Mouse (Mus musculus) ES-Bruce4 (cell line): Measurements from ENCODE around the gene Hist2h3b. TPM values are rescaled to one million over a fixed set of nuclear protein-coding genes. Genes with fewer than 3 reads are reported as not detected.
A peak's percentile ranks its signal among the peaks of the same experiment; 100 is the strongest.
"Not testable (repeated sequence)": the region's sequence is repeated elsewhere in the genome, so short reads cannot be mapped to it uniquely, and the experiment has no call there.

ENCODE experiments used
- H3K27ac ChIP-seq: 2 replicates; pipeline ENCODE4 v1.5.1; 2012; ENCODE audit warnings: low read length, inconsistent platforms; ENCODE audit not compliant: insufficient read depth
- H3K27me3 ChIP-seq: 2 replicates; pipeline ENCODE4 v1.6.1; 2012; ENCODE audit warnings: mild to moderate bottlenecking, low read length, inconsistent platforms; ENCODE audit not compliant: control insufficient read depth, poor library complexity, insufficient read depth, severe bottlenecking
- H3K36me3 ChIP-seq: 2 replicates; pipeline ENCODE4 v1.6.1; 2012; ENCODE audit warnings: inconsistent platforms, mild to moderate bottlenecking, low read length, moderate library complexity; ENCODE audit not compliant: control insufficient read depth, poor library complexity, insufficient read depth, severe bottlenecking
- H3K4me1 ChIP-seq: one replicate; pipeline ENCODE4 v1.8.1; 2011; ENCODE audit warnings: low read length; ENCODE audit not compliant: control insufficient read depth, insufficient read depth
- H3K4me3 ChIP-seq: 2 replicates; pipeline ENCODE4 v1.5.1; 2011; ENCODE audit warnings: low read depth, mild to moderate bottlenecking, low read length
- H3K9ac ChIP-seq: 2 replicates; pipeline ENCODE4 v1.6.1; 2012; ENCODE audit warnings: low read depth, mild to moderate bottlenecking, inconsistent platforms; ENCODE audit not compliant: poor library complexity, severe bottlenecking
- H3K9me3 ChIP-seq: replicated peaks from 2 replicates; pipeline ENCODE4 v1.6.1; 2012; ENCODE audit warnings: mild to moderate bottlenecking, low read length, inconsistent platforms; ENCODE audit not compliant: control insufficient read depth, poor library complexity, insufficient read depth, severe bottlenecking
- CTCF ChIP-seq: IDR thresholded peaks from one replicate; pipeline ENCODE4 v1.8.1; 2011; ENCODE audit warnings: low read depth, low read length
- EP300 ChIP-seq: IDR thresholded peaks from 2 replicates; pipeline ENCODE4 v1.6.1; 2011; ENCODE audit warnings: low read depth, low read length; ENCODE audit not compliant: insufficient read depth
- POLR2A ChIP-seq: IDR thresholded peaks from one replicate; pipeline ENCODE4 v1.8.1; 2011; ENCODE audit warnings: low read length; ENCODE audit not compliant: insufficient read depth
- polyA plus RNA-seq: library from polyadenylated mRNA; stranded (reverse); fragments of >200 nt; gene quantifications from 2 replicates; pipeline ENCODE4 v1.2.4, GENCODE M21; 2011; ENCODE audit warnings: low read depth; ENCODE audit not compliant: missing spikeins, insufficient read depth, insufficient read length

Gene Hist2h3b
- polyA plus RNA-seq: 7.7 and 11.1 TPM in 2 replicates

GRCm38 (mm10) chr3:96268051-96268775, at the start of gene Hist2h3b:
Hist2h3b (plus strand) TSS chr3:96268654.
- Histone ChIP-seq H3K4me3 (peak within 1 kb of the TSS; percentile 96), H3K9ac (peak within 1 kb of the TSS; percentile 98), H3K9me3 (no peaks in the 10 kb centered on the region), H3K27ac (peak within 1 kb of the TSS; percentile 100), H3K4me1 (no peaks in the 10 kb centered on the region), H3K27me3 (no peaks in the 10 kb centered on the region), H3K36me3 (no peaks in the 10 kb centered on the region)
- TF ChIP-seq POLR2A (peak; percentile 78), EP300 (no peak), CTCF (no peak)

DNA sequence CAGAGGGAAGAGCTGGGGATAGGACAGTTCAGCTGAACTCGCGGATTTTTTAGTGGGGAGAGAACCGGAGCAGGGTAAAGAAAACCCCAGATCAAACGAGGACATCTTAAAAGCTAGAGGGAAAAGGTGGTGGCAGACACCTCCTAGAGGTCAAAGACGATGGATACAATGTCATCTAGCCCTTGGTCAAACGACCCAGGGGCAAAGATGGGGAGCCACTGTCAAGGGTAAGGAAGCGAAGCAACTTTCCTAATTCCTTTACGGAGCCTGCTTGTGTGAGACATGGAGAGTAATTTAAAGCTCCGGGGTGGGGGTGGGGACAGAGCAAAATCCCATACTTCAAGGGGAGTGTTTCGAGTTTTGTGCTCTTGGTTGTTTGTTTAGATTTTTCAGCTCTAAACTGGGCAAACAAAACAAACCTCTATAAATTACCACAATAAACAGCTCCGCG, 49.2 kb upstream of the Hist2h3b start:
- H3K4me1 ChIP-seq: no peaks in the 10 kb centered on the region
- H3K27me3 ChIP-seq: no peaks in the 10 kb centered on the region
- peak overlapping the region; percentile 97 for H3K9ac ChIP-seq
- peak overlapping the region; percentile 98 for H3K27ac ChIP-seq
- TF ChIP-seq CTCF (no peak), EP300 (no peak), POLR2A (no peak)
- no peaks in the 10 kb centered on the region for H3K9me3 ChIP-seq
- H3K4me3 ChIP-seq: peak overlapping the region; percentile 76
- H3K36me3 ChIP-seq: no peaks in the 10 kb centered on the region

DNA sequence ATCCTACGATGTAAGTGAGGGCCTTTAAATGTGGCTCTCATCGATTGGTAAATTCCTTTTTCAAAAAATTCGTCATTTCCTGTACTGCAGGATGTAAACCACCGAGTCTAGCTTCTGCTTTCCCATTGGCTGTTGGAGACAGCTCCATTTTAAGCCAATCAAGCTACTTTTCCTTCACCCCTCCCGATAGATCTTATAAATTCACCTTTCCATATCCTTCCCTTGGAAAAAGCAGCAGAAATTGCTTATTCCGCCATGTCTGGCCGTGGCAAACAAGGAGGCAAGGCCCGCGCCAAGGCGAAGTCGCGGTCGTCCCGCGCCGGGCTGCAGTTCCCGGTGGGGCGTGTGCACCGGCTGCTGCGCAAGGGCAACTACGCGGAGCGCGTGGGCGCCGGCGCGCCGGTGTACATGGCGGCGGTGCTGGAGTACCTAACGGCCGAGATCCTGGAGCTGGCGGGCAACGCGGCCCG, 48.8 kb upstream of the Hist2h3b start, which contains the start of the genes Bola1 and Hist2h2ab:
Bola1 (minus strand) TSS at position 49 of the 470 bp plus-strand sequence.
Hist2h2ab (plus strand) TSS at position 205 of the 470 bp plus-strand sequence.
- Histone ChIP-seq H3K27ac (peak within 1 kb of the TSS; percentile 98), H3K9me3 (no peaks in the 10 kb centered on the region), H3K27me3 (no peaks in the 10 kb centered on the region), H3K4me1 (no peaks in the 10 kb centered on the region), H3K36me3 (no peaks in the 10 kb centered on the region), H3K9ac (peak within 1 kb of the TSS; percentile 97), H3K4me3 (peak within 1 kb of the TSS; percentile 89)
- TF ChIP-seq POLR2A (no peak), CTCF (no peak), EP300 (no peak)

DNA sequence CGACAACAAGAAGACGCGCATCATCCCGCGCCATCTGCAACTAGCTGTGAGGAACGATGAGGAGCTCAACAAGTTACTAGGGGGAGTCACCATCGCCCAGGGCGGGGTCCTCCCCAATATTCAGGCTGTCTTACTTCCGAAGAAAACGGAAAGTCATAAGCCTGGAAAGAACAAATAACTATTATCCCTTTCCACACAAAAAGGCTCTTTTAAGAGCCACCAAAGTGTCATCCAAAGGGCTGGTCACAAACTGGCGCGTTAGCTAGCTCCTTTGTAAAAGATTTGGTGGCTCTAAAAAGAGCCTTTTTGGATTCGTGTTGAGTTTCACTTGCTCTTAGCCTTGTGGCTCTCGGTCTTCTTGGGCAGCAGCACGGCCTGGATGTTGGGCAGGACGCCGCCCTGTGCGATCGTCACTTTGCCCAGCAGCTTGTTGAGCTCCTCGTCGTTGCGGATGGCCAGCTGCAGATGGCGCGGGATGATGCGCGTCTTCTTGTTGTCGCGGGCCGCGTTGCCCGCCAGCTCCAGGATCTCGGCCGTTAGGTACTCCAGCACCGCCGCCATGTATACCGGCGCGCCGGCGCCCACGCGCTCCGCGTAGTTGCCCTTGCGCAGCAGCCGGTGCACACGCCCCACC, 48.2 kb upstream of the Hist2h3b start:
- Histone ChIP-seq H3K27ac (peak overlapping the region; percentile 98), H3K4me3 (peak overlapping the region; percentile 89), H3K9ac (peak overlapping the region; percentile 97)
- H3K9me3 ChIP-seq, H3K27me3 ChIP-seq, H3K4me1 ChIP-seq, H3K36me3 ChIP-seq: not testable (repeated sequence)

GRCm38 (mm10) chr3:96220765-96221639, 47.5 kb upstream of the Hist2h3b start, which contains the start of the genes Hist2h2ac and Hist2h2be:
Hist2h2ac (minus strand) TSS chr3:96220880.
Hist2h2be (plus strand) TSS chr3:96221119.
- peak; percentile 84 for TF ChIP-seq POLR2A
- TF ChIP-seq EP300: 0 out of 2 replicates have a peak, but pooled peaks have one; percentile 15
- no peak for TF ChIP-seq CTCF
- H3K9ac ChIP-seq: peak within 1 kb of the TSS; percentile 97
- no peaks in the 10 kb centered on the region for H3K36me3 ChIP-seq
- H3K27ac ChIP-seq: peak within 1 kb of the TSS; percentile 98
- H3K4me3 ChIP-seq: peak within 1 kb of the TSS; percentile 89
- no peaks in the 10 kb centered on the region for H3K9me3 ChIP-seq
- H3K27me3 ChIP-seq: no peaks in the 10 kb centered on the region
- no peaks in the 10 kb centered on the region for H3K4me1 ChIP-seq
